Mouse (Mus musculus) spleen, adult 2 months (tissue): ENCODE results near the gene Cox6b1.

ENCODE experiments used
- CTCF ChIP-seq: fragments of 200-500 bp; IDR thresholded peaks from 2 replicates; pipeline ENCODE4 v1.5.1; 2011; ENCODE audit warnings: mild to moderate bottlenecking, inconsistent platforms; ENCODE audit not compliant: insufficient read depth, insufficient read length, insufficient replicate concordance; ENCODE audit errors: extremely low read depth
- POLR2A ChIP-seq: fragments of 200-500 bp; IDR thresholded peaks from 2 replicates; pipeline ENCODE4 v1.6.1; 2011; ENCODE audit warnings: low read depth, low read length, inconsistent platforms

DNA sequence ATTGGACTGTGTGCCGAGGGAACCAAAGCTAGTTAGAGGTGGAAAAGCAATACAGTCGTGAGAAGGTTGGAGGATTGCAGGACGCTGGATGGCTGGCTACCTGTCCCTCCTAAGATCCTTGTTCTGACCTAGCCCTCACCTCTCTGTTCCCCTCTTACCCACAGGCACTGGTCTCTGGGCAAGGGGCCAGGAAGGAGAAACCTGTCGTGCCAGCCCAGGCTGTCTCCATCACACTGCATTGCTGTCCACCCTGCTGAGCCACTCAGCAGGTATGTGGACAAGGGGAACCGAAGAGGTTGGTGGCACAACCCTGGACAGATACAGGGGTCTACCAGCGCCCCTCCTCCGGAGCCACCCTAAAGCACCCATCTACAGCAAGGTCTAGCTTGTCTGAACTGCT, 25.3 kb downstream of the Cox6b1 start:
- no peak for TF ChIP-seq CTCF
- no peak for TF ChIP-seq POLR2A
